Mouse (Mus musculus) activated CD4-positive, CD25-positive, alpha-beta regulatory T cell, adult 4 months (primary cell): ENCODE results near the gene Exoc7. TPM values are rescaled to one million over a fixed set of nuclear protein-coding genes. Genes with fewer than 3 reads are reported as not detected.

ENCODE experiments used
- ATAC-seq: one replicate; pipeline ENCODE4 v1.8.0; 2017
- polyA plus RNA-seq, 2 experiments: library from polyadenylated mRNA; unstranded; fragments of 100-300 nt; shearing (Covaris generic); gene quantifications; one replicate each; pipeline ENCODE4 v1.2.1; 2017

The Exoc7 gene
- polyA plus RNA-seq = 10 to 100 TPM; 49.2 to 80.4 TPM

DNA sequence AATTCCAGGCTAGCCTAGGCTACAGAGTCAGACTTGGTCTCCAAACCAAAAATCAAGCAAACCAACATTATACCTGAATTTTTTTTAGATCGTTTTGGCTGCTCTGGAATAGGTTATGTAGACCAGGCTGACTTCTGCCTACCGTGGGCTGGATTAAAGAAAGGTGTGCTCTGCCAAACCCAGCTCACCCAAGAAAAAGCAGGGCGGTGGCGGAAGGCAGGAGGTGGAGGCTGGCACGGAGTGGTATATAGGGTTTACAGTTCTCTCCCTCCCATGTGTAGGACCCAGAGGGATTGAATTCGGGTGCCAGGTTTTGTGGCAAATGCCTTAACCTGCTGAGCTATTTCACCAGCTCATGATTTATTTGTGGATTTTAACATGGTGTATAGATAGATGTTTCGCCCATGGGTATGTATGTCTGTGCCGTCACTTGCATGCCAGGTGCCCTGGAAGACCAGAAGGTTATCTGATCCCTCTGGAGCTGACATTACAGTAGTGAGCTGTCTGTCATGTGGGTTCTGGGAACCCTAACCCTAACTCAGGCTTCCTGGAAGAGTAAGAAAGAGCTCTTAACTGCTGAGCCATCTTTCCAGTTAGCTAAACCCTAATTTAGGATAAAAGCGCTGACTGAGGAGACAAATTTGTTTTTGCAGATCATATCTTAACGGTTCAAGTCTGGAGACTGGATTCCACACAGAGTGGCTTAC, at the start of gene Exoc7:
Exoc7 (minus strand) TSS at position 215 of the 707 bp plus-strand sequence.
- ATAC-seq = no peak

DNA sequence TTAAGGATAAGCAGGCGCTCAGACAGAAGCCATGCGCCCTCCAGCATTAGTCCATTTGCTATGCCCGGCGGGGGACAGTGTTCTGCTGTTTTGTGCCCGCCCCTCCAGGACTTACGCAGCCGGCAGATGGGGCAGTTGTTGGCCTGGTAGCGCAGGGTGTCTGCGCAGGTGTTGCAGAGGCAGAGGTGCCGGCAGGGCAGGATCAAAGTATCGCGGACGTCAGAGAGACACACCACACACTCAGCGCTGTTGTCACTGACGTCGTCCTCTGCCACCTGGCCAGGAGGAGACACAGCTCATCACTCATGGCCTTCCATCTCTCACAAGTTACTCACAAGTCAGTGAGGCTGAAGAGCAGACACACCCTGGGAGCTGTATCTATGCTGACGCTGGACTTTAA, 47.5 kb upstream of the Exoc7 start:
- no peak for ATAC-seq

DNA sequence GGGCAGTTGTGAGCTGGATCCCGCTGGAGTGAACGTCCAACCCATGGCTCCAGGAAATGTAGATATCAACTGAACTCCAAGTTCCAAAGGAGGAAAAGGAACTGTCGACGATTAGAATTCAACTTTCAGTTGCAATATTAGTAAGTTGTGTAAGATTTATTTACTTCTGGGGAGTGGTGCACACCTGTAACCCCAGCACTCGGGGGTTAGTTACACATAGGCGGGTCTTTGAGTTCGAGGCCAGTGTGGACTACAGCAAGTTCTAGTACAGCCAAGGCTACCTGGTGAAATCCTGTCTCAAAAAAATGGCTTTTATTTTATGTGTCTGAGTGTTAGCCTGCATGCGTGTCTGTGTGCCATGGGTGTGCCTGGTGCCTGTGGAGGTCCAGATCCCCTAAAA, 46.5 kb upstream of the Exoc7 start:
- ATAC-seq = no peak

DNA sequence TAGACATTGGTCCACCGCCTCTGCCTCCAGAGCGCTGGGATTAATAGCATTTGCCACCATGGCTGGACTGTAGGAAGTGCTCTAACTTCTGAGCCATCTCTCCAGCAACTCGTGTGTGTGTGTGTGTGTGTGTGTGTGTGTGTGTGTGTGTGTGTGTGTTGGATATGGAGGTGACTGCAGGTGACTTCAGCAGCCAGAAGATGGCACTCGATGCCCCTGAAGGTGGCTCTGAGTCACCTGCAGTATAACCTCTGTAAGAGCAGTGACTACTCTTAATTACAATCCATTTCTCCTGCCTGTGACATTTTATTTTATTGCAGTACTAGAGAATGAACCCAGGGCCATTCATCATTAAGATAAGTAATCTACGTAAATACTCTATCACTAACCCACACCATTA, 44.3 kb upstream of the Exoc7 start:
- ATAC-seq = no peak

DNA sequence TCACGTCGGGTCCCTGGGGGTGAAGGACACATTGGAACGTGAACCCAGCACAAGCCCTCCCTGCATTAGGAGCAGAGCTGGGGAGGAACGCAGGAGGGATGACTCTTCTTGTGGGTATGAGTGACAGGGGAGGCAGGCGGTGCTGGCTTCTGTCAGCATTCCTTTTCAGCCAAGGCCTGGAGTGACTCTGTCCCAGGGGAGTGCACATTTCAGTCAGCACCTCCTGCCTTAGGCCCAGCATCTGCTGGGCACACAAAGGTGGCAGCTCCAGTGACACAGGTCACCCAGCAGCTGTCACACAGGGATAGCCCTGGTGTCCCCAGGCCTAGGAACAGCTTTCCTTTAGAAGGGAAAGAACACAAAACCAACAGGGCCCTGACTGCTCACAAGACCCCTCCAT, 40.9 kb upstream of the Exoc7 start:
- no peak for ATAC-seq

DNA sequence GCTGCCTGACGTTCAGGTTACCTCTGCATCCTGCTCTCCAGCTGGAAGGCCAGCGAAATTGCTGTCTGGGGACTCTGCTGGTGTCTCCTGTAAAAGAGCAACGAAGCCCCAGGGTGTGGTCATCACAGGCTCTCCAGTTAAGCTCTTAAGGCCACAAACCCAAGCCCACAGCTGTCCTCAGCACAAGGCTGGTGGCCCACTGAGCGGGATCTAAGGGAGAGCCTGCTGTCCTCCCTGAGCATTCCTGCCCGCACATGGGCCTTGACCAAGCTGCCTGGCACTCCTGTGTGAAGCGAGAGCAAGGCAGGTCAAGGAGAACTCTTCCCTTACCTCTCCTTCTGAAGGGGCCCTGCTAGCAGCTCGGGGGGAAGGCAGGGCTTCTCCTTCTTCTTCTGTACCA, 40.0 kb upstream of the Exoc7 start:
- ATAC-seq = no peak

DNA sequence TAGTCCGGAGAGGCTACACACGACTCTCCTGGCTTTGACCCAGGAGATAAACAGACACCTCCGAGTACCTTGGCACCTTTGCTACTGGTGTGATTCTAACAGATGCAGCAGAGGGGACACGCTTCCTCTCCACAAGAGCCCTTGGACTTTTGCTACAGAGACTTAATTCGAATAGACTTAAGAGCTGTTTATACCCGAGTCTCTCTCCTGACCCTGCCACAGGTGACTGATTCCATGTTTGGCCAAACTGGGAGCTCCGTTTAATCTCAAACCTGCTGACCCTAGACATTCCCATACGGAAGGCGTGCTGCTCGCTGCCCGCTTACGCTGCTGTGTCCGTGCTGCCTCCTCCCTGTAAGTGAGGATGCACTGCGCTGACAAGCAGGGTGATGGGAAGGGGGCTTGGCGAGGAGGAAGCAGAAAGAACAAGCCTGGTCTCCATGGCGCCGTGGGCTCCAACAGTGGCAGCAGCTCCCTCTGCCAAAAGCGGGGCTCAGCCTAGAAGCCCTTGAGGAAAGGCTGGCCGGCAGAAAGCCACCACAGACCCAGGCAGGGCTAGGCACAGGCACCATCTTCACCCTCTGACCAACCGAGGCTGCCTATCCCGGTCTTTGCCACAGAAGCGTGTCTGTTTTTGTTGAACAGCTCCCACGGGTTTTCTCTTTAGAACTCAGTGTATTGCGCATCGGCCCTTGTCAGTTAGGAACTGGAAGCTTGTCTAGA, 35.2 kb upstream of the Exoc7 start:
- ATAC-seq = no peak

DNA sequence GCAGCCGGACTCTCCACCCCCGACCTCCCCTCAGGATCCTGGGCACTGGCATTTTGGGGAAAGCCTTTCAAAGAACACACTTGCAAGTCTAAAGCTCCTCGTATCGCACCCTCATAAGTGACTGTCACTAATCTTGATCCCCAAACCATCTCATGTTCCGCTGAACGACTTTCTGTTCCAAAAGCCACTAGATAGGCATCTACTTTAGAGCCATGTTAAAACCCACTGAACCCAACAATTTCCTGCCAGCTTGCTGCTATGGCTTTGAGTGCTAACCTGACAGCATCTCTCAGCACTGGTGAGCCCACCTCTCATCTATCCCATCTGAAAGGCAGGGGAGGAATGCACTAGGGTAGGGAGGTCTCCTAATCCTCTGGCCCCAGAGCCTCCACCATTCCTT, 30.5 kb upstream of the Exoc7 start:
- ATAC-seq = no peak

DNA sequence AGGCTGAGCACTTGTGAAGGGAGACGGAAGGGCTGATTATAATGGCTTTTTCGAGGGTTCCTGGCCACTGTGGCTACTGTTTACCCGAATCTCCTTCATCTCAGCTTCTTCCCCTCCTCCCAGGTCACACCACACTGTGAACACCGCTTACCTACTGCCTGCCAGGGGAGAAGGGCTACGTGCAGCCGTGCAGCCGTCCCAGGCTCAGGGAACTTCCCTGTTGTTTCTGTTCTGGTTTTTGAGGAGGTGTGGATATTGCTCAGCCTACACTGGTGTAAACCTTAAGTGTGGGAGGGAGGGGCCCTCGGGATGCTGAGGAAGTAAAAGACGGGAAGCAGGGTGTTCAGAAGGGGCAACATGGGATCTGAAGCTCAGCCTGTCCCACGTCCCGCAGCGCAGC, 30.0 kb upstream of the Exoc7 start:
- ATAC-seq = no peak

DNA sequence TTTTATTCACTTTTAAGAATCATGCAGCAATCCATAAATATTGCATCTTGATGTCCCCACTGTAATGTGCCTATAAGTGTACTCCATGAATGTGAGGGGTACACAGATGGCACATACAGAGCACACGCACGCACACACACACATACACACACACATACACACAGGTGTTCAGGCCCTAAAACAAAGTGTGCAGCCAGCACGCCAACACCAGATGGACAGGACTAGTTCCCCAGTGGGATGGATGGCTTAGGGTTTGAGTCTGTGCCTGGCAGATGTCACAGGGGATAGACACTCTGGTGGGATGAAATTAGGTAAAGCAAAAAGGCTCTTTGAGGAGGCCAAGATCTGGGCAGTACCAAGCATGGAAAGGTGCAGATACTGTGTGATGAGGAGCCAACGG, 29.4 kb upstream of the Exoc7 start:
- no peak for ATAC-seq

DNA sequence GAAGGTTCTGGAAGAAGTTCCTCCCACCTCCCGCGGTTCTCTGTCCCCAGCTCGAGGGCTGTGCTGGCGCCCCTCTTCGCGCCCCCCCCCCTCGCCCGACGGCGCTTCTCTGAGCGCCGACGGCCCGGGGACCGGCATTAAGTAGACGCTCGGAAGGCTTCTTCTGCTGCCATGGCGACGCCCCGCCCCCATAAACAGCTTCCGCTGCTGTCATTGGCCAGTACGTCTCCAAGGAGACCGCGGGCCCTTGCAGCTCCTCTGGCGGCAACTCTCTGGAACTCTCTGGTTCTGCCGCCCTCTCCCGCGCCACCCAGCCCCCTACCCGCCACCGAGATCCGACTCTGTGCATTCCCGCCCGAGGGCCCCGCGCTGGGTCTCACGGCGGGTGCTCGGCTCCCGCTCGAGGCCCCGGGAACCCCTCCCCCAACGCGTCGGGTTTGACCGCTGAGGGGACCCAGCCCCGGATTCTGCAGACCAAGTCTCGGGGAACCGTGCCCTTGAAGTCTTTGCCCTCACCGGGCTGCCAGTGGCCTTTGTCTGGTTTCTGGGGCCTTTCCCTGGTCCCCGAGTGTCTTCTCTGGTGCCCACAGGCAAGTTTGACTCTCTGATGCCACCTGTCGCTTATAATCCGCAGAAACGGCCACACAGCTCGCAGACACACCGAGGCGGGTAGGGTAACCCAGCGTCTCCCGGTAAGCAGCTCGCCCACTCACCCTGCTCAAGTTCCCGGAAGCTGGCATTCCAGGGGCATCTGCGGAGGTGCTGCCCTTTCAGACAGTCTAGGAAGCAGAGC, 28.4 kb upstream of the Exoc7 start, which contains the start of gene Foxj1:
Foxj1 (minus strand) TSS at position 156 of the 793 bp plus-strand sequence.
- peak; percentile 94 for ATAC-seq

DNA sequence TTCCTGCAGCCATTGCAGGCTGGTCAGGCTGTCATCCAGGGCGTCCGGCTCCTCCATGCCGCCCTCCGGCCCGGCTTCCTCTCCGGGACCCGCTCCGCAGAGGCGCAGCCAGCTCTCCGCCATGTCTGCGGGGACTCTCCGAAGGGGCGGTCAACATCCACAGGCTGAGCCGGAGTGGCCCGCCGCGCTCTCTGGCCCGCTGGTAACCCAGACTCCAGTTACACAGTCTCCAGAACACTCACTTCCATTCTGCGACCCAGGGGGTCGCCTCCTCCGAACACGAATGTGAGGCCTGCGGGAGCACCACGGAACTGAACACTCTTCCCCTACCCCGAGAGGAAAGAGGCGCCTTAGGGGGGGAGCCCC, 27.4 kb upstream of the Exoc7 start:
- no peak for ATAC-seq

DNA sequence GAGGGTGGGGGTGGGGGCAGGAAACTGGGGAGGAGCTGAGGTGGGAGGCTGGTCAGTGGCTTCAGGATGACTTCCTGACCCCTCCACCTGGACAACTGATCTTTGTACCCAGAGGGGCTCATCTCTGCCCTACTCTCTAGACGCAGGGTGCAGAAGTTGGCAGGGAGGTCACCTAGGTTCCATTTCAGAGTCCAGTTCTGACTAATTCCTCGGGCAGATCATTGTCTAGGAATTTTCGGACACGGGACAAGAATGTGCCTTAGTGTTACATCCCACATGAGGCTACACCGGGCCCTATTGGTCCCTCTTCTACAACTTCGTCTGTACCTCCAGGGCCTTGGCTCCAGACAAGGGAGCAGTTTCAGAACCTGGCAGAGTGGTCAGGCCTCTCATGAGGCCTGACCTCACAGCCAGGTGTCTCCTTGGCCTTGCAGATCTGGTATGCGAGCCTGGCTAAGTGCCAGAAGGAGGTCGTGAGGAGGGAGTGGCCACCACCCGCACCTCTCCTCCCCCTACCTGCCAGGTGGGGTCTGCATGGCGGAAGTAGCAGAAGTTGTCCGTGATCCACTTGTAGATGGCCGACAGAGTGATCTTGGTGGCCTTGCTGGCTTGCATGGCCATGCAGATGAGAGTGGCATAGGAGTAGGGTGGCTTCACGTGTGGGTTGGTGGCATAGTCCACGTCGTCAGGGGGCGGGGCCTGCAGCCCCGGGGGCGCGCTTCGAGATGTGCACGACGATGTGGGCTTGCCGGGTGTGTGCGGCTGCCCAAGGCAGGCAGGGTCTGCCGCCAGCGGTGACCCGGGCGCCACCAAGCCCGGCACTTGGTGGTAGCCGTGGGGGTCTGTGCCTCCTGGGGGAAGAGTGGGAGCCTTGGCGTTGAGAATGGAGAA, 26.7 kb upstream of the Exoc7 start:
- ATAC-seq = no peak

DNA sequence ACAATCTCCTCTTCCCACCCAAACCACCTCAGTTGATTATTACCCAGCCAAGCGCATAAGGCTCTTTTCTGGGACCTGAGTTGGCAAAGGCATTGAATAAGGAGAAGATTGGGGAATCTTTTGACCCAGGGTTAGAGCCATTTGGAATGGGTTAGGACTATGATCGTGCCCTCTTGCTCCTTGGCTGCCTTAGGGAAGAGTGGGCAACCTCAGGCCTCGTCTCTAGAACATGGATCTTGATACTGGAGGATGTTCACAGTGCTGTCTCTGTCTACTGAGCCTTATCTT, 25.9 kb upstream of the Exoc7 start:
- ATAC-seq = no peak

DNA sequence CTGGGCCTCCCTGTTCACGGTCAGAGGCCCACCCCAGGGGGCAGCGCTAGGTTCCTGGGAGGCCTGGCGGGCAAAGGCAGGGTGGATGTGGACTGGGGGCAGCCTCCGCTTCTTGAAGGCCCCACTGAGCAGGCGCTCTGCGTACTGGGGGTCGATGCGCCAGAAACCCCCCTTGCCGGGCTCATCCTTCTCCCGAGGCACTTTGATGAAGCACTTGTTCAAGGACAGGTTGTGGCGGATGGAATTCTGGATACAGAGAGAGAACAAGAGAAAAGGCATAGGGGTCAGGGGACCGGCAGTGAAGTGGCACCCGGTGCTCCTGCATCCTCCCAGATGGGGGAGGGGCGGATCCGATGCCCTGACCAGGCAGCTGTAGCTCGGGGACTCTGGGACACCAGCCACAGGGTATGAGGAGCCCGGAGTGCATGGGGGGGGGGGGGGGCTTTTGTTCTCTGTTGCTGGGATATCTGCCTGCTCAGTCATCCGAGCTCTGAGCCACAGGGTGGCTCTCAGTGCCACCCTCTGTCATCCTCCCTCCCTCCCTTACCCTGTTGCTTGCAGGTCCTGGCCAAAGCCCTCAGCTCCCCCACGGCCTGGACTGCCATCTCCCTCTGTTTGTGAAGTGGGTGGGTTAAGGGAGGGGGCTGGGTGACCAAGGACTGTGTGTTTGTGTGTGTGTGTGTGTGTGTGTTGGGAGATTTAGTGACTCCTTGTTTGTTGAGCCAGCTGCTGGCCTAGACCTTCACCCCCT, 25.4 kb upstream of the Exoc7 start:
- no peak for ATAC-seq

DNA sequence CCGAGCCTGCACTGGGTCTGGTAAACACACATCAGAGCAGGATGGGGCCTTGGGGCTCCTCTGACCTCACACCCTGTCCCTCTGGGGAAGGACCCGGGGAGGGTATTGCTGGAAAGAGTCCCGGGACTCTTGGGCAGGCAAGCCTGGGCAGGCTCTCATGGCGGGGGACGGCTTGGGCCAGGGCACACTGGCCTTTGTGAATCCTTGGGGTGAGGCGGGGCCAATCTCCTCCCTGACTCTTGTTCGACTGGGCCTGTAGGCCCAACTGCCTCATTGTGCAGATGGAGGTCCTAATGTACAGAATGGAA, 23.1 kb upstream of the Exoc7 start:
- ATAC-seq = no peak

DNA sequence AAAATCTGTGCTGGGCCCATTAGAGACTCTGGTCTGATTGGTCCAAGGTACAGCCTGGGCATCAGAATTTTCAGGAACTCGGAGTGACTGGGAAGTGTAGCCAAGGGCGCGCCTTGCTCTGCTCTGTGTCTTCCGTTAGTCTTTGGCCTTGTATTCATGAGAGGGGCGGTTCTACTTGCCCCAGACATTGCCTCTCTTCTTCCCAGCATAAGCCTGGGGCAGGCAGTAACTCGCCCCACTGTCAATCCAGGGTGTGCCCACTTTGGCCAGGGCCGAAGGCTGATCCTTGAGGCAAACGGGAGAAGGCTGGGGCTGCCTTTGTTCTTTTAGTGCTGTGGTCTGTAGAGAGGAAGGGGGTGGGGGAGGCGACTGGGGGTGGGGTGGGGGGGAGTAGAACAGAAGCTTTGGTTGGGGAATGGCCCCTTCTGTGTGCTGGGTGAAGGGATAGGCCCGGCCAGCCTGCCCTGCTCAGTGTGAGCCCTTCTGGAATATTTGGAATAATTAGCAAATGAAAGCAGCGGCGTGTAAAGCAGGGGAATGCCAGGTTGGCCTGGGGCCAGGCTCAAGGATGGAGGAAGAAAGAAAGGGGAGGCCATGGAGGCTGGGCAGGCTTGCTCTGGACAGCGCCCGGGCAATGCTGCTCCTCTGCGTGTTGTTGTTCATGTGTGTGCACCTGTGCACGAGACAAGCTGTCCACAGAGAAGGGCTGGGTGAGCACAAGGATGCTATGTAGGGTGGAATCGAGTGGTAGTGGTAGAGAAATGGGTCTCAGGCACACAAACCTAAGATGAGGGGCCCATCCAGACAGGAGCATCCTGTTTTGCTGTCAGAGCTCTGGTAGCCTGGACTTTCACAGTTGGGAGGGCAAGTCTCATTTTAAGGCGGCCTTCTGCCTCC, 22.5 kb upstream of the Exoc7 start:
- no peak for ATAC-seq

DNA sequence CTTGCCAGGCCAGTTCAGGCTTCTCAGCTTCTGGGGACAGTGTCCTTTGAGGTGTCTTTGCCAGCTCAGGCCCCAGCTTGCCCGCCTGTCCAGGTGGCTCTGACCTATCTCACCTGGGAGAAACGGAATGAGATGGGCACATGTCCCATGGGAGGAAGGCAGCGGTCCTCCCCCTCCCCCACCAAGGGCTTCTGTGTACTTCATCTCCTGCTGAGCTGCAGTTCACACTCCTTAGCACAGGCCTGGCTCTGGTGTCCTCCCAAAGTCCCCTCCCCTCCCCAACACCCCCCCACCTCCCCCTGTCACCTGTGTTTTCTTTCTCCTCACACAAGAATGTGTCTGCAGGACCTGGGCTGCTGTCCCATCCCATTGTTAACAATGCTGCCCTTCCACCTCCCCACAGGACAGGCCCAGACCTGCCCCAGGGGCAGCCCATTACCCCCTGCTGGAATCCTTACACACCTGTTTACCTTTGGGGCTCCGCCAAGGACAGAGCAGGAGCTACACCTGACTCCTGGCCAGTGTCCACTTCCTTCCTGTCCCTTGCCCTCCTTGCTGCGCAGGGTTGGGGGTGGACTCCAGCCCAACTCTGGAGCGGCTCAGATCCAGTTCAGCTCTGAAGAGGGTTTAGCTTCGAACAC, 20.1 kb upstream of the Exoc7 start:
- ATAC-seq = no peak

DNA sequence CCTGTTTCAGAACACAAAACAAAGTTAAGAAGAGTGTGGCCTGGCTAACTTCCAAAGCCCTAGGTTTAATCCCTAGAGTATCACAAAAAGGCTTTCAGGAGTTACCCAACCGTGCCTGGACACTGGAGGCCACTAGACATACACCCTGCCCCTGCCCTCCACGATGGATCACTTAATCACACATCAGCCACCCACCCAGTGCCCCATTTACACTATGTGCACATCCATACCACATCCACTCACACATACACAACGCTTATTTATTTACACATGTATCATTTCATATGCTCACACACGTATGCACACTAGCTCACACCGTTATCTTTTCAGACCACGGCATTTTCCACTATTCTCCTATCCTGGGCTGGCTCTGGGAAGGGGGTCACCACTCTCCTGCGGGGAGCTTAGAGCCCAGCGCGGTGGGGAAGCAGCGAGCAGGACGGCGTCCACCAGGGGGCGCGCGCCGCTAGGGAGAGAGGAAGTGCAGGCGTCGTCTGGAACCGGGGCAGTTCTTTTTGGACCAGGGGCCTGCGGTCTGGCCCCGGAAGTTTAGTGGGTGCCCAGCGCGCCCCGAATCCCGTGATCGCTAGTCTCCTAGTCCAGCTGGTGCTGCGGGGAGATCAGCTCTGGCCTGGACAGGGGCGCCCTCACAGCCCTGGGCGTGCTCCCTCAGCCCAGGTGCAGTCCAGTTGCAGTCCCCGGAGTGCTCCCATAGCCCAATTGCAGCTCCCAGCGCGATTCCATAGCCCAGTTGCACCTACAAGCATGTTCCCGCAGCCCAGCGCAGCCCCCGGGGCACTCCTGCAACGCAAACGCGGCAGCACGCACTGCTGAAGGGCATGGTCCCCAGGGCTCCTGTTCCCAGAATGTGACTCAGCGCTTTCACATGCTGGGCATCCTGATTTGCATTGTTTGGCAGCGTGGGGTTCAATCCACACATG, 12.0 kb upstream of the Exoc7 start:
- ATAC-seq = peak; percentile 54
